Mouse (Mus musculus) olfactory bulb, adult 2 months (tissue): ENCODE measurements around the gene Psd. TPM values are rescaled to one million over a fixed set of nuclear protein-coding genes. Genes with fewer than 3 reads are reported as not detected.

Experiments
- H3K27ac ChIP-seq: fragments of 200-500 bp; 2 replicates; pipeline ENCODE4 v1.5.1; 2012; ENCODE audit warnings: low read depth, low read length; ENCODE audit not compliant: insufficient read depth
- H3K4me1 ChIP-seq: fragments of 200-500 bp; 2 replicates; pipeline ENCODE4 v1.6.1; 2012; ENCODE audit warnings: low read length; ENCODE audit not compliant: control insufficient read depth, insufficient read depth
- H3K4me3 ChIP-seq: fragments of 200-500 bp; 2 replicates; pipeline ENCODE4 v1.5.1; 2012; ENCODE audit warnings: mild to moderate bottlenecking, low read depth, low read length, moderate library complexity; ENCODE audit not compliant: insufficient read depth
- CTCF ChIP-seq: fragments of 200-500 bp; IDR thresholded peaks from 2 replicates; pipeline ENCODE4 v1.5.1; 2012; ENCODE audit warnings: low read depth, mild to moderate bottlenecking, low read length, moderate library complexity; ENCODE audit not compliant: insufficient read depth
- POLR2A ChIP-seq: fragments of 200-500 bp; IDR thresholded peaks from 2 replicates; pipeline ENCODE4 v1.6.1; 2012; ENCODE audit warnings: mild to moderate bottlenecking, low read depth, low read length, moderate library complexity; ENCODE audit not compliant: insufficient read depth
- WGBS: fragments of 180-500 bp; shearing (Covaris S2); methylation state at CpG from one replicate; pipeline ENCODE4 v1.1.7; 2018; 5-methylcytosine and 5-hydroxymethylcytosine counted together
- polyA plus RNA-seq: library from polyadenylated mRNA; stranded (reverse); fragments of >200 nt; gene quantifications from 2 replicates; pipeline ENCODE4 v1.2.4, GENCODE M21; 2012; ENCODE audit warnings: low replicate concordance; ENCODE audit not compliant: missing spikeins, insufficient read depth, insufficient read length

Psd gene
- polyA plus RNA-seq, 1 experiment, result not detected

- Histone ChIP-seq H3K27ac (peak overlapping the region; percentile 78), H3K4me1 (peaks cover 66% of the 10 kb centered on the region), H3K4me3 (peak overlapping the region; percentile 96)
- no peak for TF ChIP-seq CTCF
- TF ChIP-seq POLR2A, result 0 out of 2 replicates have a peak, but pooled peaks have one; percentile 22
- 10% methylated on average over 15 of the region's 15 CpGs for WGBS
Measured at GRCm38 (mm10) chr19:46316846-46317545, 10.0 kb downstream of the Psd start.

GRCm38 (mm10) chr19:46315752-46316610, 11.0 kb downstream of the Psd start:
- no peak for TF ChIP-seq CTCF
- no peak for TF ChIP-seq POLR2A
- Histone ChIP-seq H3K4me1 (peaks cover 55% of the 10 kb centered on the region), H3K4me3 (peak overlapping the region; percentile 96), H3K27ac (no peak overlapping the region)
- WGBS, result 42% methylated on average over 12 of the region's 12 CpGs

- Histone ChIP-seq H3K27ac (no peak overlapping the region), H3K4me1 (peaks cover 48% of the 10 kb centered on the region), H3K4me3 (no peak overlapping the region)
- TF ChIP-seq POLR2A, result no peak
- TF ChIP-seq CTCF, result no peak
- WGBS, result 45% methylated on average over 14 of the region's 14 CpGs
Measured at GRCm38 (mm10) chr19:46314872-46315742, 11.8 kb downstream of the Psd start.

DNA sequence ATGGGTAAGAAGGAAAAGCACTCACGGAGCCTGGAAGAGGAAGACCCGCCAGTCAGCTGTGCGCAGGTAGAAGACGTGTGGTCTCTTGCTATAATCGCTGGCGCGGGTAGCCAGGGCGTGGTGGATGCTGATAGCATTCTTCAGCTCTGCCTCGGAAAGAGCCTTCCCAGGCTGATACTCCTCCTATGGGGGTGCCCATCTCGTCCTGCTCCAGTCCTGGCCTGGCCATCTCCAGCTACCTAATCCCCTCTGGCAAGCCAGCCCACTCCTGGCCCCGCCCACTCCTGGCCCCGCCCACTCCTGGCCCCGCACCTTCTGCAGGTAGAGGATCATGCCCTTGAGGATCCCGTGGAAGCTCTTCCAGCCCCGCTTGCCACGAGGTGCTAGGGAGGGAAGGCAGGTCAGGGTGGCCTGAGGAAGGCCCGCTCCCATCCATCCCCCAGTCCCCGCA, 12.8 kb downstream of the Psd start:
- Histone ChIP-seq H3K4me3 (no peak overlapping the region), H3K27ac (no peak overlapping the region), H3K4me1 (peaks cover 43% of the 10 kb centered on the region)
- TF ChIP-seq POLR2A (no peak), CTCF (no peak)
- 26% methylated on average over 18 of the region's 18 CpGs for WGBS

DNA sequence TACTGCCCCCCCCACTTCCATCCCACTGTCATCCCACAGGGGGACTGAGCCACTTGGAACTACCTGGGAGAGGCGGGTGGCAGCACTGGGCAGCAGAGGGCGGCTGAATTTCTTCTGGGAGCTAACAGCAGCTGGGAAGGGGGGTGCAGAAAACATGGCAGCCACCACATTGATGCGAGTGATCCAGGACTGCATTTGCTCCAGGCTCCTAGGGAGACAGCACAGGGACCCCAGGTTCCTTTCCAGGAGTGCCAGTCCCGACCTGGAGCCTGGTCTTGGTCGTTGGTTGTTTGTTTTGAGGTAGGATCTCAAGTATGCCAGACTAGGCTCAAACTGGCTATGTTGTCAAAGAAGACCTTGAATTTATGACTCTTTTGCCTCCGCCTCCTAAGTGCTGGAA, 13.4 kb downstream of the Psd start:
- no peak overlapping the region for H3K27ac ChIP-seq
- H3K4me3 ChIP-seq, result no peak overlapping the region
- TF ChIP-seq POLR2A (no peak), CTCF (no peak)
- H3K4me1 ChIP-seq, result peaks cover 41% of the 10 kb centered on the region
- WGBS, result 69% methylated on average over 6 of the region's 6 CpGs

GRCm38 (mm10) chr19:46313116-46313515, 13.8 kb downstream of the Psd start:
- TF ChIP-seq POLR2A (no peak), CTCF (no peak)
- WGBS, result 86% methylated on average over 9 of the region's 9 CpGs
- no peak overlapping the region for H3K4me3 ChIP-seq
- peaks cover 40% of the 10 kb centered on the region for H3K4me1 ChIP-seq
- H3K27ac ChIP-seq, result no peak overlapping the region

DNA sequence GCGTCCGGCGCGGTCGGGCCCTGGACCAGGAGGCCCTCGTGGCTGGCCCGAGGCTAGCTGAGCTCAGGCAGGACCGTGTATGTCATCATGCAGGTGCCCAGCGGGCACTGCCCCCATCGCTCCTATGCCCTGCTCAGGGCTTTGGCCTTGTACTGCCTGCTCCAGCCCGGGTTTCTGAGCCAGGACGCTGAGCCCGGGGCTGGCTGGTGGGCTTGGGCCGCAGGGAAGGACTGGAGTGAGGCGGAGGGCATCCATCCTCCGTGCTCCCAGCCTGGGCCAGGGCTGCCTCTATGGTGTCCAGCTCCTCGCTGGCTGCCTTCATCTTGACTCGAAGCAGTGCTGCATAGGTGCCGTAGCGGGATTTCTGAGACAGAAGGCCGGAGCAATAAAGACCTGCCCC, 14.4 kb downstream of the Psd start:
- TF ChIP-seq CTCF, result no peak
- no peak for TF ChIP-seq POLR2A
- H3K4me1 ChIP-seq, result peaks cover 39% of the 10 kb centered on the region
- 90% methylated on average over 21 of the region's 21 CpGs for WGBS
- H3K4me3 ChIP-seq, result no peak overlapping the region
- no peak overlapping the region for H3K27ac ChIP-seq

GRCm38 (mm10) chr19:46311341-46311740, 15.6 kb downstream of the Psd start:
- no peak for TF ChIP-seq POLR2A
- Histone ChIP-seq H3K4me3 (no peak overlapping the region), H3K4me1 (peaks cover 27% of the 10 kb centered on the region), H3K27ac (no peak overlapping the region)
- 92% methylated on average over 9 of the region's 9 CpGs for WGBS

DNA sequence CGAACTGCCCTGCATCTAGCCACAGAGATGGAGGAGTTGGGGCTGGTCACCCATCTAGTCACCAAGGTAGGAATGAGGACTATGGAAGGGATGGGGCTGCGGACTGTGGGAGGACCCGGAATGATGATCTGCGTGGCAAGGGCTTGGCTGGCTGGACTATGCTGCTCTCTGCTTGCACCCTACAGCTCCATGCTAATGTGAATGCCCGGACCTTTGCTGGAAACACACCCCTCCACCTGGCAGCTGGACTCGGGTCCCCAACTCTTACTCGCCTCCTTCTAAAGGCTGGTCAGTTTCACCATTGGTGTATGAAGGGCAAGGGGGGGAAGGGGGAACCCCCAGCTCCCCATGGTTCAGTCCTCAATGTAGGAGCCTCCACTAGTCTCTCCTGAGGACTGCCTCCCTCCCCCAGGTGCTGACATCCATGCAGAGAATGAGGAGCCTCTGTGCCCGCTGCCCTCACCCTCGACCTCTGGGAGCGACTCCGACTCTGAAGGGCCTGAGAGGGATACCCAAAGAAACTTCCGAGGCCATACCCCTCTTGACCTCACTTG, 16.6 kb downstream of the Psd start:
- Histone ChIP-seq H3K4me3 (no peak overlapping the region), H3K4me1 (peaks cover 25% of the 10 kb centered on the region), H3K27ac (no peak overlapping the region)
- no peak for TF ChIP-seq CTCF
- no peak for TF ChIP-seq POLR2A
- 88% methylated on average over 12 of the region's 12 CpGs for WGBS
